Mouse (Mus musculus) thymus, adult 2 months (tissue): Measurements from ENCODE around the gene Man1c1.

Experiments used
- CTCF ChIP-seq: fragments of 200-500 bp; IDR thresholded peaks from 2 replicates; pipeline ENCODE4 v1.5.1; 2012; ENCODE audit warnings: mild to moderate bottlenecking, control low read depth, low read length, moderate library complexity, borderline replicate concordance; ENCODE audit not compliant: control insufficient read depth, poor library complexity, insufficient read depth; ENCODE audit errors: extremely low read depth
- POLR2A ChIP-seq: fragments of 200-500 bp; IDR thresholded peaks from 2 replicates; pipeline ENCODE4 v1.6.1; 2012; ENCODE audit warnings: mild to moderate bottlenecking, low read length, control low read depth, moderate library complexity; ENCODE audit not compliant: control insufficient read depth, poor library complexity, insufficient read depth; ENCODE audit errors: extremely low read depth

GRCm38 (mm10) chr4:134654391-134654790 is 49.7 kb downstream of the Man1c1 start:
- TF ChIP-seq POLR2A, result no peak
- no peak for TF ChIP-seq CTCF
